Mouse (Mus musculus) retina, adult 2 months (tissue): ENCODE measurements at regions not wholly inside any gene's neighbourhood (a gene's known extent, or its start where the extent isn't known, plus 50 kb on each side); places are given as distances from the start of the nearest gene placed in this dataset.

Experiments
- DNase-seq: peaks from one replicate; pipeline ENCODE4 v3.0.0-alpha.2; 2012; ENCODE audit warnings: low read depth, low spot score

DNA sequence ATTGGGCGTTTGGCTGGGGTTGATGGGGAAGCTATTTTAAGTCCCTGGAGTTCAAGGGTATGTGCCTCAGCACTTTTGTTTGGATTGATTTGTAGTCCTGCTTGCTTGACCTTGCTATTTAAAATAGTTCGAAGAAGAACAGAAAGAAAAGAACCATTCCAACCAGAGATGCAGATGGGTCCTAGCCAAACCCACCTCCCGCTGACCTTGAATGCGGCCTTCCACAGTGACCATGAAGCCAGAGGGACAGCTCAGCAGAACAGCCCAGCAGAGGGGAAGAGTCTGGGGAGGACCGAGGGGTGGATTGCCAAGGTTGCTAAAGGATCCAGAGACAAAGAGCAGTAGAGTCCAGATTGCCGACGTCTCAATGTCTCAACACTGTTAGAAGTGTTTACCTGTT is 76.6 kb upstream of the Zfp618 start:
- DNase-seq = no peak

DNA sequence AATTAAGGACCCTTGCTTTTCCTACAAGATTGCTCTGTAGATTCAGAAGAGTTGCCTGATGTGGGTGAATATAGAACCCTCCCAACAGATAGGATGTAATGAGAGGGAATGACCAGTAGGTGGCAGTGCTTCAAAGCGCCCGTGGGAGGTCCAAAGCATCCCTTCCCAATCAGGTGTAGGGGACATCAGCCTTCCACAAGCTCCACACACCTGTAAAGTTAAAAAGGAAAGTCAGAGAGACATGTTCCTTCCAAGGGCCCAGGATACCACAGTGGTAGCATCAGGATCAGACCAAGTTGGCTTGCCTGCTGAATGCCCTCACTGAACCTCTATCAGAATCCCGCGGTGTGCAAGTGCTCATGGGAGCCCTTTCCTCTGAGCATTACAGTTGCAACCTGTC is 75.7 kb upstream of the Zfp618 start:
- peak; percentile 6 for DNase-seq

DNA sequence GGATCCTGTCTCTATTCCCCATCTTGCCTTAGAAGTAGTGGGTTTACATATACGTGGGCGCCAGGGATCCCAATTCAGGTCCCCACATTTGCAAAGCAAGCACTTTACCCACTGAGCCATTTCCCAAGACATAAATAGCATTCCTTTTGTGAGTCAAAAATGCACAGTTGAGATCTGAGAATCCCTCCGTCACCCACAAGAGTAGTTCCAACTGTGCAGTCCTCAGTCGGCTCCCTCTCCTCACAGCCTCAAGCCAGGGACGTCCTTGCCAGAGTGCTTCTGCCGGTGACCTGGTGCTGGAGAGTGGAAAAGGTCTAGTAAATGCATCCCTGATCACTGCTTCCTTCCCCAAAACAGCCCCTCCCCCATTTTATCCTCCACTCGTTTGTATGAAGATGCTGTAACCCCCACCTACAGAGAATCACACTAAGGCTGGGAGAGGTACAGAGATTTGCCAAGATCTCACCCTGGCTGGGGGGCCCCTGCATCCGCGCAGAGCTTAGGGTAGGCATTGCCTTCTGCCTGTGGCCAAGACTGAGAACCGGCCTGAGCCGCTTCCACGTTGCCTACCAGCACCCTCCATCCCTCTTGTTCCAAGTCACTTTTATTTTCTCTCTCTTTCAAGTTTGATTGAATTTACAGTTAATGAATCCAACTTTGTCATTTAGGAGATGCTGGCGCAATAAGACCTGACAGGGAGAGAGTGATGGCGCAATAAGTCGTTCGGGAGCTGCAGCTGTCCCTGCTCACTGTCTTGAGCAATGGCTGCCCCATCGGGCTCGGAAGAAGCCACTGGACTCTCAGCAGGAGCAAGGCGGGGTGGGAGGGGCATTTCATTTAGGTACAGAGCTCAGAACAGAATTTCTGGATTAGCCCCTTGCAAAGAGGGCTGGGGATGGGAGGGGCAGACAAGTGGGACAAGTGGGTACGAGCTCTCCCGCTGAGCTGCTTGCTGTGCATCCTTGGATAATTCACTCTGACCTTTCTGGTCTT is 74.5 kb upstream of the Zfp618 start:
- no peak for DNase-seq

DNA sequence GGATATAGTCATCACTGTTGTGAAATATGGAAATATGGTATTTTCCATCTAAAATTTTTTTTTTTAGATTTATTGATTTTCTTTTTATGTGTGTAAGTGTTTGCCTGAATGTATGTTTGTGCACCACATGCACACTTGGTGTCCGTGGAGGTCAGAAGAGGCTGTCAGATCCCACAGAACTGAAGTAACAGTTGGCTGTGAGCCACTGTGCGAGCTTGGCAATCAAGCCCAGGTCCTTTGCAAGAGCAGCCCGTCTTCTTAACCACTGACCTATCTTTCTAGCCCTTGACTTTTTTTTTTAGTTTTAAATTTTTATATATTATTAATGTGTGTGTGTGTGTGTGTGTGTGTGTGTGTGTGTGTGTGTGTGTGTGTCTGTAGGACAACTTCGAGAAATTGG is 52.5 kb upstream of the Zfp618 start:
- DNase-seq = no peak
